Mouse (Mus musculus): ENCODE data around the gene Hivep3.
A peak's percentile ranks its signal among the peaks of the same experiment; 100 is the strongest.

- TF ChIP-seq CTCF (conservative IDR thresholded peaks at IDR 0.05; ENCODE audit: low read length) (peak; percentile 44), POU5F1 (IDR thresholded peaks at IDR 0.05; ENCODE audit: borderline replicate concordance, low read length) (no peak)
Measured at GRCm38 (mm10) chr4:120104599-120104998, 371.0 kb downstream of the Hivep3 start.
